Mouse (Mus musculus) gastrocnemius, adult 8-10 months (tissue): Measurements from ENCODE around the gene Msh2. TPM values are rescaled to one million over a fixed set of nuclear protein-coding genes. Genes with fewer than 3 reads are reported as not detected.

Source experiments
- DNase-seq, 2 experiments: peaks; one replicate each; pipeline ENCODE4 v3.0.0; 2022; ENCODE audit warnings: low spot score in 2 of 2
- total RNA-seq, 4 experiments: library from RNA; stranded (reverse); gene quantifications; 2 replicates each; pipeline ENCODE4 v1.2.4; 2022

Msh2 gene
- total RNA-seq, 4 experiments from 2014 or later: 9.7 to 14.3 (median 12.0) TPM

DNA sequence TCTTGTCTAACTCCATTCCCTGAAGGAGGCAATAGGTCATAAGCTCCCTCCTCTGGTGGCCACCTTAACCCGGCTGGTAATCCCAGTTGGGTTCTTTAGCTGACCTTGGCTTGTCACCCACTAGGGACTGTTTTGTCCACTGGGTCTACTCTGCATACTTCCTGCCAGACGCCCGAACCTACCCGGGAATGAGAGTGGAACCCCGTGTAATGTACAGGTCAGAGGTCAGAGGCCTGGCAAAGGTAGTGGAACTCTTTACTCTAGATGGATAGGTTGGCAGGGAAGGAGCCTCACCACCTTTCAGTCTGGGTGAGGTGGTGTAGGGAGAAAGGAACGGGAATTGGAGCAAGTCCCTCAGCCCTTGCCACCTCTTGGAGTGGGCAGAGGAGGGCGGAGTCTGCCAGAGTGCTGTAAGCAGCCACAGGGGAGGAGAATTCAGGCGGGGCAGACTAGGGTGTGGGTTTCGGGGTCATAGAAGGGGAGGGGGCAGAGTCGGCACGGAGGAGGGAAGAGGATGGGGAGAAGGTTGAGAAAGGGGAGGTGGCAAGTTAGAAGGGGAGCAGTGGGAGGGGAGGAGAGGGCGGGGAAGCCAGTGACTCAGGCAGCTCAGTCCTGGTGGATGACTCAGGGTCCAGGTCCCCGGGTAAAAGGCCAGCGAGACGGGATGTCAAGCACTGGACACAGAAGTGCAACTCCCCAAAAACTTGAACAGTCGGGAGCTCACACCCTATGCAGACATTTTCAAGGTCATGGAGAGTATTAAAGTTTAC is 27.1 kb downstream of the Msh2 start:
- no peak for DNase-seq

DNA sequence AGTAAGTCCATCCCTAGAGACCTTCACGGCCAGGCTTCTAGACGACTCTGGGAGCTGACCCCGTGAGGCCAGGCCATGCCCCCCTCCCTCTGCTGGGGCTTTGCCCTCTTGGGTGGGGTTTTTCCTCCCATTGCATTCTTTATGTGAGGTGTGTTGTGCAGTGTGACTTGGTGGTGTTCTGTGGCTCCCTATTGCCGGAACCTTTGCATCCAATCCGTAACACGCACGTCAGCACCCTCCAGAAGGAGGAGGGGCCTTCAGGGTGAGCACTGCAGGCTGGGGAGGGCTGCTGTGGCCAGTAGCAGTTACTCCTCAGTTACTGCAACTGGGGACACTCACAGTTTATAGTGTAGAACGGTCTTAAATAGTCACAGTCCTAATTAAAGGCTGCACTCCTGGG is 28.0 kb downstream of the Msh2 start:
- no peak for DNase-seq

DNA sequence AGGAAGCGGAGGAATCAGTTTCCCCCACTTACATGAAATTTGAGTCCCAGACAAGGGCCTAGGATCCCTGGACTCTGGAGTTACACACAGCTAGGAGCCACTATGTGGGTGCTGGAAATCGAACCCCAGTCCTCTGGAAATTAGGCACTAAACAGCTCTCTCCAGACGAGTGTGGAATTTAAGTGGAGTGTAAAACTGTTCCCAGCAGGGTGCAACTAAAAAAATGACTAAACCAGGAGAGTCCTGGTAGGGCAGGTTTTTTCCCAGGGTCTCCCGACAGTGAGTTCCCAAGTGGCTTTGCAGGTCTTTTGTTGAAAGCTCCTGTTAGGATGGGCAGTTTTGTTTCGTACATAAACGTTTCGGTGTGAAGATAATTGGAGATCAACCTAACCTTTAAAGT is 52.6 kb downstream of the Msh2 start:
- no peak for DNase-seq

DNA sequence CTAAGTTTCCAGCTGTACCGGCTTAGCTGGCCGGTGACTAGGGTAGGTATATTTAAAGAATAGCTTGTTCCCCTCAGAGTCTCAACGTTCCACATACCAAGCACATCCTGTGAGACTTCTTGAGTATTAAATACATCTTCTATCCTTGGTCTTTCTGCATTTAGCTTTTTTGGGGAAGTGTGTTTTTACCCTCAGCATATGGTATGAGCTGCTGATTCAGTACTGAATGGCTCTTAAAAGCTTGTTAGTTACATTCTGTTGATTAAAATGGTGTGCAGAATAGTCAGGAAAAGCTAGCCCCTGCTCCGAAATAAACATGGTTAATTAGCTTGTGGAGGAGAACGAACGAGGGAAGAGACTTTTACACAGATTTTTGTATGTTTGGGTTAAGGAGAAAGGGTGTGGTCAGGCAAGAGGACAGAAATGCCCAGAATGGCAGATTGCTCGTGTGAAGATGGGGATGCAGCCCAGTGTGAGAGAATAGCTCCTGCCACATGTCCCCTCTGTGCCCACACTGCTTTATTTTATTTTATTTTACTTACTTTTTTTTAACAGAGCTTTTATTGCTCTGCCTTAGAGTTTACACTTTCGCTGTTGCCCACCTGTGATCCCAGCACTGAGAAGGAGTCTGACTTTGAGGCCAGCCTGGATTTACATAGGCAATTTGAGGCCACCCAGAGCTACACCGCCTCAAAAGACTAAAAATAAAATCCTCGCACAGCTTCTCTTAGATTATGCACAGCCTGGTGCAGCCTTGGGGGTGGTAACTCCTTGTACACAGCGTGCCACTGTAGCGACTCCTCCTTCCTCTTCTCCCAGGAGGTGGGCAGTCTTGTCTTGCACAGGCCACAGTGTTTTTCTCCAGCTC is 54.6 kb downstream of the Msh2 start:
- no peak for DNase-seq

GRCm38 (mm10) chr17:87731962-87732361 is 59.8 kb downstream of the Msh2 start:
- no peak for DNase-seq

DNA sequence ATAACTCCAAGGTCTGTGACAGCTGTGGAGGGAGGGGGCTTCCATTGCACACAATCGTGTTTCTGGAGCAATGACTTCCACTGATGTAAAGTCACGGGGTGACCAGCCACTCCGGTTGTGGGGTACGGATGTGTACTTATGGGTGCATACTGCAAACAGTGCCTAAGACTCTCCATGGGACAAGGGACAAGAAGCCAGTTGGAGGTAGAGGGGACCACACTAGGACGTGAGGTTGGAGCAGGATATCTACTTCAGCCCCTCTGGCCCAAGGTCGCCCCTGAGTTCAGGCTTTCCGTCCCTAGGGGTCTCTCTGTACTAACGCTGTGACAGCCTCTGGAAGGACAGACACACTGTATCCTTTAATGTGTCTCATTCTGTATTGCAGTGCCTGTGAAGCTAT is 62.3 kb downstream of the Msh2 start:
- DNase-seq: no peak

- DNase-seq: no peak
Observed at GRCm38 (mm10) chr17:87737144-87737543, 65.0 kb downstream of the Msh2 start.

- no peak for DNase-seq
Observed at GRCm38 (mm10) chr17:87739835-87740234, 67.7 kb downstream of the Msh2 start.

GRCm38 (mm10) chr17:87744985-87745925 is 73.1 kb downstream of the Msh2 start:
- DNase-seq: no peak

DNA sequence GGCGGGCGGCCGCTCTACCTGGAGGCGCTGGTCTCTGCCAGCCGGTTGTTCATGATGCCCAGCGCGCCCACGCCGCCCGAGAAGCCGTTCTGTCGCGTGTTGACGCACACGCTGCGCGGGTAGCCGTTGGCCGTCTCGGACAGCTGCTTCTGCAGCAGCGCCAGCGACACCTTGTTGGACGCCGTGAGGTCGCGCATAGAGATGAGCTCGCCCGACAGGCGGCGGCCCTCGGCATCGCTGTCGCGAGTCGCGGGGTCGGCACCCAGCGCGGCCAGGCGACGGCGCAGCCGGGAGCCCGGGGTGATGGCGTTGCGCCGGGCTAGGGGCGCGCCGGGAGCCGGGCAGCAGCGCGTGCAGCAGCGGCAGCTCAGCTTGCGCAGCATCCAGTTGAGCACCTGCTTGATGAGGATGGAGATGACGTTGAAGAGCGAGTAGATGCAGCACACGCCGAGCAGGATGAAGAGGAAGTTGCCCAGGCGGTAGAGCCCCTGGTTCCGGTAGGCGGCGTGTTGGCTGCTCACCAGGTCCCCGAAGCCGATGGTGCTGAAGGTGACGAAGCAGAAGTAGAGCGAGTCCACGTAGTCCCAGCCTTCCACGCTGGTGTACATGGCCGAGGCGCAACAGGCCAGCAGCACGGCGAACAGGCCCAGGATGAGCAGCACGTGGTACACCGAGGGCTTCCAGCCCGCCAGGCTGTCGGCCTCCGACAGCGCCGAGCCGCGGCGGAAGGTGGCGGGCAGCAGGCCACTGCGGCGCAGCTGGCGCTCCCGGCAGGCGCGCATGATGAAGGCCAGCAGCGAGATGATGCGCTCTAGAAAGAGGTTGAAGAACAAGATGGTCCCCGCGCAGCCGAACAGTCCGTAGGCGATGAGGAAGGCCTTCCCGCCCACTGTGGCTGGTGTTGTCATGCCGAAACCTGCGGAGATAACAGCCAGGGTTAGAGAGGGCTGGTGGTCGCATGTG is 74.1 kb downstream of the Msh2 start:
- DNase-seq: no peak

GRCm38 (mm10) chr17:87760315-87760714 is 88.2 kb downstream of the Msh2 start:
- DNase-seq: no peak

DNA sequence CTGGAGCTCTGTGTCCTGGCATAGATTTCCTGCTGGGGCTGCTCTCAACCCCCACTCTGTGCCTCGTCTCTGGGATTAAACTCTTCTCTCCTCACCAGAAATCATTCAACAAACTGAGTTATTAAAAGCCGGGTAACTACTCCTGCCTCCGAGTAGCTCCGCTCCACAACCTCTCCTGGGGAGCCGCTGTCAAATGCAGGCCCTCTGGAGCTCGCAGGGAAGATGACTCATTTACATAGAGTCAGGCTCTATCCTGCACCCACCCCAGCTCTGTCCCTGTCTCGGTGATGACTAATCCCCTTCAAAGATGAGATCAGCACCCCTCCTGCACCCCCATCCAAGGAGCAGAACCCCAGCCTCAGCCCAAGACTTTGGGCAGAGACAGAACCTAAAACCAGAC is 91.0 kb downstream of the Msh2 start:
- DNase-seq: no peak

DNA sequence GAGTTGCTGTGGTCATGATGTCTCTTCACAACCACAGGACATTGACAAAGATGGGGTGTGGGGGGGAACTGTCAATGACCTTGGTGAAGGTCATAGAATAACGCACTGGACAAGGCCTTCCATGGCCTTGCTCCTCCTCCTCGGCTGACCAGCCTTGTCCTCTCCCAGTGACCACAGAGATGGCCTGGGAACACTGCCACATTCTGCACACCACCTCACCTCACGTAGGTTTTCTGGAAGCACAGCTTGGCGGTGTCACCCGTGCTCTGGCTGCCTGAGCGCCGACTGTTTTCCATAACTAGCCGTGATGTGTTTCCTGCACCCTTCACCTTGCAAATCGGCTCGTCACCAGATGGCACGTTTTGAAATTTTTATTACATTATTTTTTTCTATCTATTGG is 92.9 kb downstream of the Msh2 start:
- DNase-seq: no peak

GRCm38 (mm10) chr17:87766888-87767287 is 94.8 kb downstream of the Msh2 start:
- no peak for DNase-seq

DNA sequence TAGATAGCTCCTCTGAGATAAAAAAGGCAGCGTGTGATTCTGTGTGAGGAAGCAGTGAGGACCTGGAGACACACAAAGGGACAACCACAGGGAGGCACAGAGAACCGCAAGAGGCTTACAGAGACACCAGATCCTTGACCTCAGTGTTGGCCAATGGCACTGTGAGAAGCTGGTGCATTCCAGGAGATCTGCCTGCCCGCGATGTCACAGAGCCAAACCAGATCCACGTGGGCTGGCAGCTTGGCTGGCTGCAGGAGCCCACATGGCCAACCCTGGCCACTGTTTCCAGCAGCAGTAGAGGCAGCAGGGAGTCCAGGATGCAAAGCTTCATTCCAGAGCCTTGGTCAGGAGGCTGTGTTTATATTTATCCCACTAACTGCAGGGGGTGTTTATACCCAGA is 98.6 kb downstream of the Msh2 start:
- no peak for DNase-seq

DNA sequence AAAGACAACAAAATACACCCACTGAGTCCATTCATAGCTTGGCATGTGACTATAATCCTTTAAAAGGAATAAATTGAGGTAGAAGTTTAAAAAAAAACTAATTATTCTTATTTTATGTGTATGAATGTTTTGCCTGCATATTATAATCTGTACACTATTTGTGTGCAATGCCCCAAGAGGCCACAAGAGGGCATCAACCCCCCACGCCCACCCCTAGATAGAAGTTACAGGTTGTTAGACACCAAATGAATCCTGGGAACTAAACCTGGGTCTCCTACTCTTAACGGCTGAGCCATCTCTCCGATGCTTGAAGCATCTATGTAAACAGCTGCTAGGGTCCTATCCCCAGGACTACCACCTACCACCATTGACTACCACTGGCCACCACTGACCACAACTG is 101.0 kb downstream of the Msh2 start:
- no peak for DNase-seq
